Mouse (Mus musculus) limb, embryonic 14.5 days (tissue): ENCODE results near the gene Uqcc3. TPM values are rescaled to one million over a fixed set of nuclear protein-coding genes. Genes with fewer than 3 reads are reported as not detected.

ENCODE experiments used
- ATAC-seq: fragments of 200-750 bp; cut with Nextera tagmentation; 2 replicates; pipeline ENCODE4 v1.8.0; 2017; ENCODE audit warnings: low read depth, moderate number of reproducible peaks, moderate TSS enrichment; ENCODE audit not compliant: low FRiP score
- DNase-seq: peaks from one replicate; pipeline ENCODE4 v3.0.0-alpha.2; 2015; ENCODE audit warnings: low spot score
- H3K27ac ChIP-seq: fragments of 300-500 bp; sonication (generic); replicated peaks from 2 replicates; pipeline ENCODE4 v1.5.1; 2014; ENCODE audit warnings: low read depth, mild to moderate bottlenecking, low read length, moderate library complexity, mixed read lengths
- H3K27me3 ChIP-seq: fragments of 300-500 bp; sonication (generic); 2 replicates; pipeline ENCODE4 v1.6.1; 2014; ENCODE audit warnings: low read length, mixed read lengths; ENCODE audit not compliant: control insufficient read depth, insufficient read depth
- H3K36me3 ChIP-seq: fragments of 300-500 bp; sonication (generic); 2 replicates; pipeline ENCODE4 v1.6.1; 2014; ENCODE audit warnings: mild to moderate bottlenecking, low read length, moderate library complexity, mixed read lengths; ENCODE audit not compliant: control insufficient read depth, insufficient read depth
- H3K4me1 ChIP-seq: fragments of 300-500 bp; sonication (generic); 2 replicates; pipeline ENCODE4 v1.6.1; 2014; ENCODE audit warnings: antibody characterized with exemption, low read length, mixed read lengths; ENCODE audit not compliant: control insufficient read depth, insufficient read depth
- H3K4me2 ChIP-seq: fragments of 300-500 bp; sonication (generic); replicated peaks from 2 replicates; pipeline ENCODE4 v1.6.1; 2014; ENCODE audit warnings: low read depth, mild to moderate bottlenecking, low read length, moderate library complexity; ENCODE audit not compliant: severe bottlenecking
- H3K4me3 ChIP-seq: fragments of 300-500 bp; sonication (generic); replicated peaks from 2 replicates; pipeline ENCODE4 v1.5.1; 2014; ENCODE audit warnings: low read length
- H3K9ac ChIP-seq: fragments of 300-500 bp; sonication (generic); 2 replicates; pipeline ENCODE4 v1.6.1; 2014; ENCODE audit warnings: mild to moderate bottlenecking, low read depth, low read length, moderate library complexity; ENCODE audit not compliant: severe bottlenecking
- H3K9me3 ChIP-seq: fragments of 300-500 bp; sonication (generic); 2 replicates; pipeline ENCODE4 v1.6.1; 2016; ENCODE audit warnings: low read length; ENCODE audit not compliant: control insufficient read depth
- POLR2A ChIP-seq: fragments of 200-500 bp; IDR thresholded peaks from 2 replicates; pipeline ENCODE4 v1.8.0; 2012; ENCODE audit warnings: inconsistent platforms, mild to moderate bottlenecking, moderate library complexity, borderline replicate concordance; ENCODE audit not compliant: insufficient read depth, insufficient read length; ENCODE audit errors: extremely low read depth
- WGBS: fragments of 180-500 bp; shearing (Covaris S2); extraction: QIAGEN DNeasy Blood & Tissue Kit; methylation state at CpG from one replicate; pipeline ENCODE4 v1.1.7; 2014; 5-methylcytosine and 5-hydroxymethylcytosine counted together
- polyA plus RNA-seq, 2 experiments: library from polyadenylated mRNA; depleted of rRNA in 1 of 2; stranded (reverse) in 1 of 2; unstranded in 1 of 2; fragments of >200 nt; fragmentation: Nextera tagmentation in 1 of 2; extraction: Ambion mirVana in 1 of 2; gene quantifications; 2 replicates each; pipeline versions ENCODE4 v1.2.1 to v1.2.3; 2012 to 2014

Uqcc3 gene
- polyA plus RNA-seq, 2 experiments, result 51.3 to 65.9 TPM

- Histone ChIP-seq H3K9ac (no peak overlapping the region), H3K4me2 (no peak overlapping the region), H3K27ac (no peak overlapping the region), H3K4me3 (no peak overlapping the region), H3K27me3 (no peaks in the 10 kb centered on the region), H3K9me3 (no peaks in the 10 kb centered on the region), H3K36me3 (no peaks in the 10 kb centered on the region), H3K4me1 (no peaks in the 10 kb centered on the region)
- WGBS, result 35% methylated on average over 4 of the region's 4 CpGs
- TF ChIP-seq POLR2A, result no peak
- ATAC-seq (no peak), DNase-seq (no peak)
Measured at GRCm38 (mm10) chr19:8857689-8858088, 23.0 kb downstream of the Uqcc3 start.

GRCm38 (mm10) chr19:8853117-8853516 lies 27.6 kb downstream of the Uqcc3 start:
- no peak overlapping the region for H3K9ac ChIP-seq
- TF ChIP-seq POLR2A, result no peak
- H3K4me3 ChIP-seq, result no peak overlapping the region
- H3K27ac ChIP-seq, result no peak overlapping the region
- H3K36me3 ChIP-seq, result no peaks in the 10 kb centered on the region
- H3K4me1 ChIP-seq, result peaks cover 8% of the 10 kb centered on the region
- no peak for DNase-seq
- H3K4me2 ChIP-seq, result no peak overlapping the region
- no peak for ATAC-seq
- 78% methylated on average over 3 of the region's 3 CpGs for WGBS
- H3K27me3 ChIP-seq, result no peaks in the 10 kb centered on the region
- no peaks in the 10 kb centered on the region for H3K9me3 ChIP-seq

GRCm38 (mm10) chr19:8852236-8852928 lies 28.3 kb downstream of the Uqcc3 start:
- Histone ChIP-seq H3K4me2 (no peak overlapping the region), H3K27me3 (no peaks in the 10 kb centered on the region), H3K27ac (no peak overlapping the region), H3K4me1 (peaks cover 8% of the 10 kb centered on the region), H3K4me3 (no peak overlapping the region), H3K9me3 (no peaks in the 10 kb centered on the region), H3K9ac (no peak overlapping the region), H3K36me3 (peaks cover 6% of the 10 kb centered on the region; the same call in 1 of the 2 replicates)
- no peak for DNase-seq
- TF ChIP-seq POLR2A, result no peak
- 46% methylated on average over 10 of the region's 10 CpGs for WGBS
- ATAC-seq, result no peak

- no peak overlapping the region for H3K4me2 ChIP-seq
- no peak overlapping the region for H3K27ac ChIP-seq
- no peak overlapping the region for H3K4me3 ChIP-seq
- WGBS, result 52% methylated on average over 7 of the region's 7 CpGs
- no peaks in the 10 kb centered on the region for H3K9me3 ChIP-seq
- no peak for ATAC-seq
- peaks cover 14% of the 10 kb centered on the region for H3K36me3 ChIP-seq
- DNase-seq, result no peak
- H3K4me1 ChIP-seq, result peaks cover 8% of the 10 kb centered on the region
- TF ChIP-seq POLR2A, result no peak
- no peak overlapping the region for H3K9ac ChIP-seq
- no peaks in the 10 kb centered on the region for H3K27me3 ChIP-seq
Measured at GRCm38 (mm10) chr19:8851639-8852038, 29.1 kb downstream of the Uqcc3 start.

- 0 out of 2 replicates have a peak within 1 kb of the TSS, but pooled peaks have one; percentile 7 for H3K4me2 ChIP-seq
- no peak for TF ChIP-seq POLR2A
- no peaks in the 10 kb centered on the region for H3K9me3 ChIP-seq
- peaks cover 8% of the 10 kb centered on the region for H3K4me1 ChIP-seq
- peak within 1 kb of the TSS; percentile 39 for H3K27ac ChIP-seq
- ATAC-seq (peak; percentile 70; the same call in 1 of the 2 replicates), DNase-seq (peak; percentile 52)
- 13% methylated on average over 7 of the region's 7 CpGs for WGBS
- H3K27me3 ChIP-seq, result no peaks in the 10 kb centered on the region
- H3K36me3 ChIP-seq, result peaks cover 21% of the 10 kb centered on the region
- 0 out of 2 replicates have a peak within 1 kb of the TSS, but pooled peaks have one; percentile 21 for H3K9ac ChIP-seq
- no peak within 1 kb of the TSS for H3K4me3 ChIP-seq
Measured at GRCm38 (mm10) chr19:8850402-8850901, 30.3 kb downstream of the Uqcc3 start, which contains the start of gene Lrrn4cl. Gene Lrrn4cl (plus strand): TSS chr19:8850768.
